Mouse (Mus musculus): ENCODE results near the gene Pigo. TPM values are rescaled to one million over a fixed set of nuclear protein-coding genes. Genes with fewer than 3 reads are reported as not detected.

The Pigo gene
- polyA plus RNA-seq, 1 experiment = 4.9 TPM

DNA sequence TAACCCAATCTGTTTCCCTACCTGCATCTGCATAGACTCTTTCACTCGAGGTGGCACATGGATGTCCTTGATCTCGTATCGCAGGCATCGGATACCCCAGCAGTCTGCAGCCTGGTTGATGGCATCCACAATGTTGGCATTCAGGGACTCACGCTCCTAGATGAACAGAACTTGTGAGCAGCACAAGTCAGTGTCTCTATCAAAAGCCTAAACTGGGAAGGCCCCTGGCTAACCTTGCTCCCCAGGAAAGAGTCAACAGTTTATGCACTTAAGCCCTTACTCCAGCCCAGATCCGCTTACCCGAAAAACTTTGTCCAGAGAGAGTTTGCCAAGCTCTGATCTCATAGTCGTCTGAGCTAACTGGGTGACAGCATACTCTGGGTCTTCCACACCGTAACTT, 4.1 kb upstream of the Pigo start:
- Histone ChIP-seq H3K4me3 (ENCODE audit: insufficient read depth, poor library complexity, severe bottlenecking) (no peak overlapping the region), H3K36me3 (ENCODE audit: control insufficient read depth, insufficient read depth) (peaks cover 22% of the 10 kb centered on the region), H3K79me2 (ENCODE audit: control insufficient read depth, insufficient read depth) (peaks cover 18% of the 10 kb centered on the region), H3K27me3 (ENCODE audit: control insufficient read depth, insufficient read depth, insufficient read length) (no peaks in the 10 kb centered on the region), H3ac (ENCODE audit: control insufficient read depth, insufficient read length, low read depth) (no peak overlapping the region), H3K79me3 (ENCODE audit: low read depth) (no peaks in the 10 kb centered on the region)
- TF ChIP-seq MYOD1 (IDR thresholded peaks at IDR 0.05; ENCODE audit: control insufficient read depth, insufficient read length, low read depth) (no peak), CEBPB (IDR thresholded peaks at IDR 0.05; ENCODE audit: low read depth) (no peak), USF1 (IDR thresholded peaks at IDR 0.05; ENCODE audit: low read depth) (no peak), CTCF (IDR thresholded peaks at IDR 0.05; ENCODE audit: control insufficient read depth, insufficient read depth, insufficient read length) (no peak), MAX (IDR thresholded peaks at IDR 0.05) (no peak), FOSL1 (IDR thresholded peaks at IDR 0.05; ENCODE audit: insufficient read depth, low read length, poor library complexity, severe bottlenecking) (no peak), MYOG (IDR thresholded peaks at IDR 0.05; ENCODE audit: control insufficient read depth, extremely low read depth, insufficient read length) (no peak)

DNA sequence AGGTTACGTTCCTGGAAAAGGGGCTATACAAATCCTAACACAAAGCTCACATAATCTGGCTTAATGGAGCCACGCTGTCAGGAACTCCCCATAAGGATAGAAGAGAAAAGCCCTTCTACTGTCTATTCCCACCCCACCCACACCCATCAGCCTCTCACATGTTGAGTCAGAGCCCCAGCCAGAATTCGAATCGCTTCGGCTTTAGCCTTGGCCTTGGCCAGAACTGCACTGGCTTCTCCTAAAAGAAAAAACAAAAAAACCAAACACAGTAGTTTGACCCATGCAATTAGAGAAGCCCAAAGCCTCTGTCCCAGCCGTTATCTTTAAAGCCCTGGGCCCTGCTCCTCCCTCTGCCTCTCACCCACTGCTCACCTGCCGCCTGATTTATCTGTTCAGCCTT, 3.5 kb upstream of the Pigo start:
- H3K79me3 ChIP-seq (ENCODE audit: low read depth) = no peaks in the 10 kb centered on the region
- H3K36me3 ChIP-seq (ENCODE audit: control insufficient read depth, insufficient read depth) = peaks cover 22% of the 10 kb centered on the region
- H3K4me3 ChIP-seq (ENCODE audit: insufficient read depth, poor library complexity, severe bottlenecking) = no peak overlapping the region
- TF ChIP-seq MYOG (IDR thresholded peaks at IDR 0.05; ENCODE audit: control insufficient read depth, extremely low read depth, insufficient read length) = no peak
- no peaks in the 10 kb centered on the region for H3K27me3 ChIP-seq (ENCODE audit: control insufficient read depth, insufficient read depth, insufficient read length)
- no peak overlapping the region for H3ac ChIP-seq (ENCODE audit: control insufficient read depth, insufficient read length, low read depth)
- peaks cover 18% of the 10 kb centered on the region for H3K79me2 ChIP-seq (ENCODE audit: control insufficient read depth, insufficient read depth)

DNA sequence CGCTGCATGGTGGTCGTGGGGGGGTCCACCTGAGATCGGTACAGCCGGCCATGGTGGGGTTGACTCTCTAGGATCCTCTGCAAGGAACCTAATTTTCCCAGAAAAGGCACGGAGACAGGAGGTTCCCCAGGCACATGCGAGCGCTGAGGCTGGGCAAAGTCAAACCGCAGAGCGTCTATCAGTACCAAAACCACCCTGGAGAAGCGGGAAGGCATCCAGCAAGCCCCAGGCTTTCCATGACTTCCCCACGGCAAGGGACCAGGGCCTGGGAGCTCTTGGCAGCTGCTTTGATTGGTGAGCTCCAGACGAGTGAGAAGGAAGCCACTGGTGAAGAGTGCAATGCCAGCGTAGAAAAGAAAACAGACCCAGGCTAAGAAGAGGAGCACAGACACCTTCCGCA, 946 bp downstream of the Pigo start:
- no peak for TF ChIP-seq USF1 (IDR thresholded peaks at IDR 0.05; ENCODE audit: low read depth)
- TF ChIP-seq CEBPB (IDR thresholded peaks at IDR 0.05; ENCODE audit: low read depth) = no peak
- no peak for TF ChIP-seq MYOG (IDR thresholded peaks at IDR 0.05; ENCODE audit: control insufficient read depth, extremely low read depth, insufficient read length)
- no peak for TF ChIP-seq CTCF (IDR thresholded peaks at IDR 0.05; ENCODE audit: control insufficient read depth, insufficient read depth, insufficient read length)
- no peak for TF ChIP-seq MAX (IDR thresholded peaks at IDR 0.05)
- no peak for TF ChIP-seq MYOD1 (IDR thresholded peaks at IDR 0.05; ENCODE audit: control insufficient read depth, insufficient read length, low read depth)
- no peak for TF ChIP-seq FOSL1 (IDR thresholded peaks at IDR 0.05; ENCODE audit: insufficient read depth, low read length, poor library complexity, severe bottlenecking)
- Histone ChIP-seq H3K36me3 (ENCODE audit: control insufficient read depth, insufficient read depth) (peaks cover 22% of the 10 kb centered on the region), H3ac (ENCODE audit: control insufficient read depth, insufficient read length, low read depth) (no peak overlapping the region)

GRCm38 (mm10) chr4:43021341-43021740, 4.3 kb downstream of the Pigo start:
- Histone ChIP-seq H3ac (ENCODE audit: control insufficient read depth, insufficient read length, low read depth) (no peak overlapping the region), H3K4me3 (ENCODE audit: insufficient read depth, poor library complexity, severe bottlenecking) (no peak overlapping the region), H3K36me3 (ENCODE audit: control insufficient read depth, insufficient read depth) (no peaks in the 10 kb centered on the region), H3K79me2 (ENCODE audit: control insufficient read depth, insufficient read depth) (no peaks in the 10 kb centered on the region), H3K27me3 (ENCODE audit: control insufficient read depth, insufficient read depth, insufficient read length) (no peaks in the 10 kb centered on the region), H3K79me3 (ENCODE audit: low read depth) (no peaks in the 10 kb centered on the region)
- TF ChIP-seq MYOG (IDR thresholded peaks at IDR 0.05; ENCODE audit: control insufficient read depth, extremely low read depth, insufficient read length) (no peak), CTCF (IDR thresholded peaks at IDR 0.05; ENCODE audit: control insufficient read depth, insufficient read depth, insufficient read length) (no peak), CEBPB (IDR thresholded peaks at IDR 0.05; ENCODE audit: low read depth) (no peak), MAX (IDR thresholded peaks at IDR 0.05) (no peak), FOSL1 (IDR thresholded peaks at IDR 0.05; ENCODE audit: insufficient read depth, low read length, poor library complexity, severe bottlenecking) (no peak), MYOD1 (IDR thresholded peaks at IDR 0.05; ENCODE audit: control insufficient read depth, insufficient read length, low read depth) (no peak)

More for the DNA sequence above, 946 bp downstream of the Pigo start:
- Histone ChIP-seq H3K79me2 (ENCODE audit: control insufficient read depth, insufficient read depth) (peaks cover 3% of the 10 kb centered on the region), H3K79me3 (ENCODE audit: low read depth) (no peaks in the 10 kb centered on the region), H3K27me3 (ENCODE audit: control insufficient read depth, insufficient read depth, insufficient read length) (no peaks in the 10 kb centered on the region), H3K4me3 (ENCODE audit: insufficient read depth, poor library complexity, severe bottlenecking) (no peak overlapping the region)

DNA sequence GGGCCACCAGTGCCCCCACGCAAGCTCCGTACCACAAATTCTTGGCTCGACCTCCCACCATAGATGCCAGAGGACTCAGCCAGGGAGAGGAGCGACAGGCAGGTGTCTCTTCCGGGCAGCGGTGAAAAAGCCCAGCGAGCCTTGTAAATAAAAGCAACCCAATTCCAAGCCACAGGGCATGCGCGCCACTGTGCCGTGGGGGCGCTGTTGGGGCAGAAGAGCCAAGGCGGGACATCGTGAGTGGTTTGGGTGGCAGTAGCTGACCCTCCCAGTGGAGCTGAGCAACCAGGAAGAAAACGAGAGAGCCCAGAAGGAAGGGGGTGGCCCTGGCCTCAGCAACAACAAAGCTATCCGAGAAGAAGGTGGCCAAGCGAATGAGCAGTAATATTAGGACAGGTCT, 4.7 kb downstream of the Pigo start:
- H3K27me3 ChIP-seq (ENCODE audit: control insufficient read depth, insufficient read depth, insufficient read length) = no peaks in the 10 kb centered on the region
- H3K4me3 ChIP-seq (ENCODE audit: insufficient read depth, poor library complexity, severe bottlenecking) = no peak overlapping the region
- no peaks in the 10 kb centered on the region for H3K36me3 ChIP-seq (ENCODE audit: control insufficient read depth, insufficient read depth)
- H3K79me2 ChIP-seq (ENCODE audit: control insufficient read depth, insufficient read depth) = no peaks in the 10 kb centered on the region
- no peak for TF ChIP-seq CEBPB (IDR thresholded peaks at IDR 0.05; ENCODE audit: low read depth)
- TF ChIP-seq CTCF (IDR thresholded peaks at IDR 0.05; ENCODE audit: control insufficient read depth, insufficient read depth, insufficient read length) = no peak
- no peak for TF ChIP-seq MYOG (IDR thresholded peaks at IDR 0.05; ENCODE audit: control insufficient read depth, extremely low read depth, insufficient read length)
- TF ChIP-seq MYOD1 (IDR thresholded peaks at IDR 0.05; ENCODE audit: control insufficient read depth, insufficient read length, low read depth) = no peak
- no peak for TF ChIP-seq FOSL1 (IDR thresholded peaks at IDR 0.05; ENCODE audit: insufficient read depth, low read length, poor library complexity, severe bottlenecking)
- H3ac ChIP-seq (ENCODE audit: control insufficient read depth, insufficient read length, low read depth) = no peak overlapping the region
- no peaks in the 10 kb centered on the region for H3K79me3 ChIP-seq (ENCODE audit: low read depth)

DNA sequence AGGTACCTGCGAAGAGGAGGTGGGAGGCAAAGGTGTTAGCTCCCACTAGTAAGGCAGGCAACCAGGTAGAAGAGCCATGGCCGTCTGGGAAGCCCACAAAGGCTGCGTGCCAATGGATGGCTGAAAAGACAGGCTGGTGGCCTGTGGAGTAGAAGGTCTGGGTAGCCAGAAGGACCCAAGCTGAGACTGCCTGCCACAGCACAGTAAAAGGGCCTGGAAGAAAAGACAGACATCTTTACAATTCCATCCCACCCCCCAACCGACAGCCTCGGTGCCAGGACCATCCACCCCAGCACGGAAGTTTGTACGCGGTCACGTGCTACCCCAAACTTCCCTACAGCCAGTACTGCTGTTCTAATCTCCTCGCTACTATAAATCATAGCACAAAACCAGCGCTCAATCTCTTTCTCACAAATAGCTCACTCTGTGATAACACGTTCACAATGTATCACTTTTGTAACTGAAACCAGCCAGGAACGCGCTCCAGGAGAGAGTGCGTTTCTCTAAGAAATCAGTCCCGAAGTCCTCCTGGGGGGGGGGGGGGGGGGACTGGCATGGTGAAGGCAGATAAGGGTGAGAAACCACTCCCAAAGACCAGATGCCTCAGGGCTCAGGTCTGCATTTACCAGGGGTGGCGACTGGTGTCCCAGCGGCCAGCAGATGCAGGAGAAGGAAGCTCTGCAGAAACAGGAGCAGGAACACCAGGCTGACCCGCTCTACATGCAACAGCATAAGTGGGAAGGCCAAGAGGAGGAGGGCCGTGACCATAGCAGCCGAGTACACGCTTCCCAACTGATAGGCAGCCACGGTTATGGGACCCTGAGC, 5.8 kb downstream of the Pigo start:
- Histone ChIP-seq H3K36me3 (ENCODE audit: control insufficient read depth, insufficient read depth) (no peaks in the 10 kb centered on the region), H3K4me3 (ENCODE audit: insufficient read depth, poor library complexity, severe bottlenecking) (no peak overlapping the region), H3K27me3 (ENCODE audit: control insufficient read depth, insufficient read depth, insufficient read length) (no peaks in the 10 kb centered on the region), H3ac (ENCODE audit: control insufficient read depth, insufficient read length, low read depth) (no peak overlapping the region), H3K79me2 (ENCODE audit: control insufficient read depth, insufficient read depth) (no peaks in the 10 kb centered on the region), H3K79me3 (ENCODE audit: low read depth) (no peaks in the 10 kb centered on the region)
- TF ChIP-seq MAX (IDR thresholded peaks at IDR 0.05) (no peak), CTCF (IDR thresholded peaks at IDR 0.05; ENCODE audit: control insufficient read depth, insufficient read depth, insufficient read length) (no peak), FOSL1 (IDR thresholded peaks at IDR 0.05; ENCODE audit: insufficient read depth, low read length, poor library complexity, severe bottlenecking) (no peak), USF1 (IDR thresholded peaks at IDR 0.05; ENCODE audit: low read depth) (no peak), MYOD1 (IDR thresholded peaks at IDR 0.05; ENCODE audit: control insufficient read depth, insufficient read length, low read depth) (no peak)
